Mouse (Mus musculus) inflammation-experienced regulatory T-cells, adult 6 months (primary cell): ENCODE data around the gene Slc46a1. TPM values are rescaled to one million over a fixed set of nuclear protein-coding genes. Genes with fewer than 3 reads are reported as not detected.

ENCODE experiments used
- ATAC-seq: one replicate; pipeline ENCODE4 v1.8.0; 2017
- polyA plus RNA-seq, 3 experiments: library from polyadenylated mRNA; unstranded; fragments of 100-300 nt; shearing (Covaris generic); gene quantifications; one replicate each; pipeline ENCODE4 v1.2.1; 2017

The Slc46a1 gene
- 1 to 10 TPM in 2 of 3 experiments, under 1 TPM in 1; 0.36 to 4.3 (median 3.7) TPM for polyA plus RNA-seq

- ATAC-seq: peak; percentile 56
Observed at GRCm38 (mm10) chr11:78465568-78466180, at the start of gene Slc46a1. Gene Slc46a1 (plus strand): TSS chr11:78465697.

- ATAC-seq: no peak
Observed at GRCm38 (mm10) chr11:78416854-78417253, 48.6 kb upstream of the Slc46a1 start.

- ATAC-seq: no peak
Observed at GRCm38 (mm10) chr11:78420263-78420889, 45.1 kb upstream of the Slc46a1 start.

GRCm38 (mm10) chr11:78421201-78422009 lies 44.1 kb upstream of the Slc46a1 start:
- ATAC-seq: no peak

GRCm38 (mm10) chr11:78422055-78422819 lies 43.3 kb upstream of the Slc46a1 start, which contains the start of gene Slc13a2:
Gene Slc13a2 (minus strand): TSS chr11:78422217.
- no peak for ATAC-seq

GRCm38 (mm10) chr11:78424352-78424751 lies 41.1 kb upstream of the Slc46a1 start:
- no peak for ATAC-seq

- no peak for ATAC-seq
Observed at GRCm38 (mm10) chr11:78425572-78425971, 39.9 kb upstream of the Slc46a1 start.

GRCm38 (mm10) chr11:78427655-78428054 lies 37.8 kb upstream of the Slc46a1 start:
- no peak for ATAC-seq

GRCm38 (mm10) chr11:78428309-78428708 lies 37.2 kb upstream of the Slc46a1 start:
- ATAC-seq: no peak

- no peak for ATAC-seq
Observed at GRCm38 (mm10) chr11:78430195-78430878, 35.2 kb upstream of the Slc46a1 start.

GRCm38 (mm10) chr11:78431176-78431575 lies 34.3 kb upstream of the Slc46a1 start:
- no peak for ATAC-seq

GRCm38 (mm10) chr11:78434052-78434451 lies 31.4 kb upstream of the Slc46a1 start:
- ATAC-seq: no peak

- no peak for ATAC-seq
Observed at GRCm38 (mm10) chr11:78435776-78436349, 29.6 kb upstream of the Slc46a1 start.

GRCm38 (mm10) chr11:78437182-78437581 lies 28.3 kb upstream of the Slc46a1 start:
- ATAC-seq: no peak

GRCm38 (mm10) chr11:78438399-78438930 lies 27.0 kb upstream of the Slc46a1 start:
- no peak for ATAC-seq

GRCm38 (mm10) chr11:78443115-78443514 lies 22.4 kb upstream of the Slc46a1 start:
- ATAC-seq: no peak

- no peak for ATAC-seq
Observed at GRCm38 (mm10) chr11:78447168-78447567, 18.3 kb upstream of the Slc46a1 start.

GRCm38 (mm10) chr11:78448242-78448641 lies 17.3 kb upstream of the Slc46a1 start:
- no peak for ATAC-seq

- no peak for ATAC-seq
Observed at GRCm38 (mm10) chr11:78450337-78450736, 15.2 kb upstream of the Slc46a1 start.

GRCm38 (mm10) chr11:78453675-78454074 lies 11.8 kb upstream of the Slc46a1 start:
- ATAC-seq: no peak

- ATAC-seq: no peak
Observed at GRCm38 (mm10) chr11:78454276-78454675, 11.2 kb upstream of the Slc46a1 start.
